Mouse (Mus musculus) CH12.LX (cell line): ENCODE results near the gene Oas2. TPM values are rescaled to one million over a fixed set of nuclear protein-coding genes. Genes with fewer than 3 reads are reported as not detected.
A peak's percentile ranks its signal among the peaks of the same experiment; 100 is the strongest.

ENCODE experiments used
- DNase-seq: peaks from one replicate; pipeline ENCODE4 v3.0.0-alpha.2; 2013; ENCODE audit errors: extremely low read depth
- H3K27ac ChIP-seq: 2 replicates; pipeline ENCODE4 v1.5.1; 2012; ENCODE audit warnings: low read depth, mild to moderate bottlenecking, control low read depth, moderate library complexity; ENCODE audit not compliant: insufficient read depth
- H3K27me3 ChIP-seq: replicated peaks from 2 replicates; pipeline ENCODE3; 2012; ENCODE audit warnings: inconsistent platforms
- H3K36me3 ChIP-seq, 2 experiments: replicated peaks in 1 of 2; 2 replicates each; pipeline versions ENCODE3 to v1.6.1; 2012; ENCODE audit warnings: inconsistent platforms in 1 of 2, low read length in 1 of 2, mild to moderate bottlenecking in 1 of 2, mixed read lengths in 1 of 2, moderate library complexity in 1 of 2; ENCODE audit not compliant: control insufficient read depth in 1 of 2, insufficient read depth in 1 of 2
- H3K4me1 ChIP-seq, 2 experiments: 2 replicates each; pipeline ENCODE4 v1.6.1; 2012; ENCODE audit warnings: inconsistent platforms in 1 of 2, moderate library complexity in 1 of 2; ENCODE audit not compliant: insufficient read depth in 2 of 2, control insufficient read depth in 1 of 2
- H3K4me2 ChIP-seq: 2 replicates; pipeline ENCODE4 v1.6.1; 2012; ENCODE audit warnings: low read depth, mild to moderate bottlenecking, control low read depth; ENCODE audit not compliant: poor library complexity, insufficient read depth, severe bottlenecking
- H3K4me3 ChIP-seq, 3 experiments: fragments of 150-350 bp in 1 of 3; sonication (generic) in 1 of 3; replicated peaks in 1 of 3; 2 replicates each; pipeline versions ENCODE3 to v1.5.1; 2011 to 2012; ENCODE audit warnings: low read depth in 2 of 3, low read length in 2 of 3, mild to moderate bottlenecking in 2 of 3, moderate library complexity in 2 of 3, control low read depth in 1 of 3, improper control_type of control experiment in 1 of 3, inconsistent platforms in 1 of 3, mixed read lengths in 1 of 3; ENCODE audit not compliant: poor library complexity in 1 of 3
- H3K79me2 ChIP-seq: replicated peaks from 2 replicates; pipeline ENCODE4 v1.6.1; 2012; ENCODE audit warnings: mild to moderate bottlenecking, moderate library complexity; ENCODE audit not compliant: control insufficient read depth, poor library complexity, insufficient read depth, severe bottlenecking; ENCODE audit errors: extremely low read depth
- H3K9ac ChIP-seq: 2 replicates; pipeline ENCODE4 v1.6.1; 2012; ENCODE audit warnings: low read depth, mild to moderate bottlenecking, control low read depth, moderate library complexity; ENCODE audit not compliant: insufficient read depth
- H3K9me3 ChIP-seq: replicated peaks from 2 replicates; pipeline ENCODE3; 2012; ENCODE audit warnings: low read length, inconsistent platforms, mixed read lengths
- BHLHE40 ChIP-seq: IDR thresholded peaks from 2 replicates; pipeline ENCODE4 v1.6.1; 2011; ENCODE audit warnings: mild to moderate bottlenecking, low read depth, low read length, improper control_type of control experiment
- CHD1 ChIP-seq: IDR thresholded peaks from 2 replicates; pipeline ENCODE4 v1.6.1; 2012; ENCODE audit warnings: low read depth, low read length, improper control_type of control experiment, inconsistent platforms
- CHD2 ChIP-seq: IDR thresholded peaks from 2 replicates; pipeline ENCODE4 v1.6.1; 2011; ENCODE audit warnings: low read length, improper control_type of control experiment
- CTCF ChIP-seq, 2 experiments: IDR thresholded peaks in 1 of 2; conservative IDR thresholded peaks in 1 of 2; 2 replicates each; pipeline ENCODE4 v1.5.1; 2011 to 2012; ENCODE audit warnings: low read depth in 2 of 2, low read length in 2 of 2, improper control_type of control experiment in 1 of 2, inconsistent platforms in 1 of 2, mild to moderate bottlenecking in 1 of 2, moderate library complexity in 1 of 2
- ELF1 ChIP-seq: IDR thresholded peaks from 2 replicates; pipeline ENCODE4 v1.6.1; 2014; ENCODE audit warnings: low read depth, mild to moderate bottlenecking, inconsistent platforms, low read length, improper control_type of control experiment
- EP300 ChIP-seq: IDR thresholded peaks from 2 replicates; pipeline ENCODE4 v1.6.1; 2011; ENCODE audit warnings: low read length, improper control_type of control experiment
- ETS1 ChIP-seq: conservative IDR thresholded peaks from 2 replicates; pipeline ENCODE4 v1.6.1; 2012; ENCODE audit warnings: low read depth, mild to moderate bottlenecking, inconsistent platforms, low read length, improper control_type of control experiment, moderate library complexity
- GABPA ChIP-seq: IDR thresholded peaks from 2 replicates; pipeline ENCODE4 v1.6.1; 2012; ENCODE audit warnings: low read depth, low read length, improper control_type of control experiment, inconsistent platforms; ENCODE audit not compliant: insufficient replicate concordance
- HCFC1 ChIP-seq: IDR thresholded peaks from 2 replicates; pipeline ENCODE4 v1.6.1; 2012; ENCODE audit warnings: low read depth, mild to moderate bottlenecking, inconsistent platforms, low read length, improper control_type of control experiment
- JUN ChIP-seq: IDR thresholded peaks from 2 replicates; pipeline ENCODE4 v1.6.1; 2011; ENCODE audit warnings: low read depth, mild to moderate bottlenecking, low read length, improper control_type of control experiment, moderate library complexity; ENCODE audit not compliant: insufficient read depth
- JUND ChIP-seq: conservative IDR thresholded peaks from 2 replicates; pipeline ENCODE4 v1.6.1; 2011; ENCODE audit warnings: low read depth, low read length, improper control_type of control experiment
- KAT2A ChIP-seq: IDR thresholded peaks from 2 replicates; pipeline ENCODE4 v1.6.1; 2012; ENCODE audit warnings: low read length, improper control_type of control experiment, inconsistent platforms; ENCODE audit not compliant: insufficient replicate concordance
- MAFK ChIP-seq: IDR thresholded peaks from 2 replicates; pipeline ENCODE4 v1.6.1; 2011; ENCODE audit warnings: low read length, improper control_type of control experiment; ENCODE audit not compliant: insufficient replicate concordance
- MAX ChIP-seq: IDR thresholded peaks from 2 replicates; pipeline ENCODE4 v1.6.1; 2011; ENCODE audit warnings: low read length, improper control_type of control experiment
- MAZ ChIP-seq: IDR thresholded peaks from 2 replicates; pipeline ENCODE4 v1.6.1; 2012; ENCODE audit warnings: low read depth, mild to moderate bottlenecking, inconsistent platforms, low read length, improper control_type of control experiment, moderate library complexity
- MEF2A ChIP-seq: IDR thresholded peaks from 2 replicates; pipeline ENCODE4 v1.6.1; 2014; ENCODE audit warnings: low read depth, mild to moderate bottlenecking, inconsistent platforms, low read length, improper control_type of control experiment, borderline replicate concordance
- MXI1 ChIP-seq: IDR thresholded peaks from 2 replicates; pipeline ENCODE4 v1.6.1; 2011; ENCODE audit warnings: mild to moderate bottlenecking, low read depth, low read length, improper control_type of control experiment
- MYC ChIP-seq: IDR thresholded peaks from 2 replicates; pipeline ENCODE4 v1.6.1; 2011; ENCODE audit warnings: low read depth, mild to moderate bottlenecking, improper control_type of control experiment, low read length
- NELFE ChIP-seq: IDR thresholded peaks from 2 replicates; pipeline ENCODE4 v1.6.1; 2011; ENCODE audit warnings: low read depth, low read length, improper control_type of control experiment
- NRF1 ChIP-seq: IDR thresholded peaks from 2 replicates; pipeline ENCODE4 v1.6.1; 2014; ENCODE audit warnings: low read depth, mild to moderate bottlenecking, inconsistent platforms, low read length, improper control_type of control experiment, moderate library complexity
- PAX5 ChIP-seq: IDR thresholded peaks from 2 replicates; pipeline ENCODE4 v1.6.1; 2012; ENCODE audit warnings: low read length, inconsistent platforms, mixed read lengths
- POLR2A ChIP-seq: IDR thresholded peaks from 2 replicates; pipeline ENCODE4 v1.6.1; 2011; ENCODE audit warnings: low read depth, mild to moderate bottlenecking, improper control_type of control experiment, low read length
- RAD21 ChIP-seq: IDR thresholded peaks from 2 replicates; pipeline ENCODE4 v1.6.1; 2011; ENCODE audit warnings: low read depth, mild to moderate bottlenecking, low read length, improper control_type of control experiment, moderate library complexity
- SIN3A ChIP-seq: IDR thresholded peaks from 2 replicates; pipeline ENCODE4 v1.6.1; 2012; ENCODE audit warnings: low read length, improper control_type of control experiment, inconsistent platforms
- SMC3 ChIP-seq: IDR thresholded peaks from 2 replicates; pipeline ENCODE4 v1.6.1; 2011; ENCODE audit warnings: low read depth, low read length, improper control_type of control experiment
- UBTF ChIP-seq: IDR thresholded peaks from 2 replicates; pipeline ENCODE4 v1.6.1; 2012; ENCODE audit warnings: low read depth, mild to moderate bottlenecking, inconsistent platforms, low read length, improper control_type of control experiment, moderate library complexity
- ZC3H11A ChIP-seq: IDR thresholded peaks from 2 replicates; pipeline ENCODE4 v1.6.1; 2012; ENCODE audit warnings: low read depth, mild to moderate bottlenecking, inconsistent platforms, low read length, improper control_type of control experiment
- dilution Hi-C: fragments of 300-500 bp; cut with MboI; formaldehyde crosslinking; loops from 2 replicates; pipeline ENCODE4 v1.14.3; 2020; ENCODE audit warnings: low sequenced_read_pairs; ENCODE audit not compliant: extremely low pct_unique_long_range_greater_than_20kb, extremely low pct_ligation_motif_present
- in situ Hi-C: fragments of 300-500 bp; cut with MboI; formaldehyde crosslinking; loops from 3 replicates; pipeline ENCODE4 v1.14.3; 2019; ENCODE audit warnings: low sequenced_read_pairs, low pct_ligation_motif_present, low pct_unique_long_range_greater_than_20kb, mixed read lengths
- polyA plus RNA-seq: library from polyadenylated mRNA; unstranded; fragments of >175 nt; gene quantifications from 2 replicates; pipeline ENCODE4 v1.2.1, GENCODE M21; 2012; ENCODE audit warnings: low read depth; ENCODE audit not compliant: insufficient read length
- total RNA-seq, 2 experiments: library from RNA; depleted of rRNA; stranded (reverse); fragments of 300-350 nt in 1 of 2; fragments of >200 nt in 1 of 2; gene quantifications; 2 replicates each; pipeline ENCODE4 v1.2.3; 2012 to 2014

The Oas2 gene
- total and polyA plus RNA-seq, 3 experiments: not detected

DNA sequence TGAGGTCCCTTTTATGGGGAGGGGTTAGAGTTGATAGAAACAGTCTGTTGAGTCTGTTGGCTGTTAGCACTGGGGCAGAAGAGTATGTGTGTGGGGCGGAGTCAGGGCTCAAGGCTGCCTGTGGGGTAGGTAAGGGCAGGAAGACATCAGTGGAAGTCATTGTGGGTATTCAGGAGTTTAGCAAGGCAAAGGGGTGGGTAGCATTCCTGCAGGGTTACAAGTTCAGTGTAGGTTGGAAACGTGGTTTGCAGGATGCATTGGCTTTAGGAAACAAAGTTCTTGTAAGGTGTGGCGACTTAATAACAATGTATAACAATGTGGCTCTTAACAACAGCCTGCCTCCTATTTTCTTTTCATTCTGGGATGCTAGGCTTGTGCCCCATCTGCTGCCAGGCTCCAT, 1.6 kb upstream of the Oas2 start:
- in situ Hi-C loops: no loop called here
- Histone ChIP-seq H3K4me2 (no peak overlapping the region), H3K36me3 (no peaks in the 10 kb centered on the region), H3K9ac (no peak overlapping the region), H3K27ac (no peak overlapping the region), H3K9me3 (no peaks in the 10 kb centered on the region), H3K4me3 (no peak overlapping the region), H3K79me2 (no peaks in the 10 kb centered on the region), H3K27me3 (peaks cover 44% of the 10 kb centered on the region), H3K4me1 (peaks cover 4 to 6% of the 10 kb centered on the region in 2 experiments; a peak in 3 of 4 replicates)
- dilution Hi-C loops: no loop called here
- no peak for DNase-seq
- TF ChIP-seq SMC3: no peak
- no peak for TF ChIP-seq MEF2A
- no peak for TF ChIP-seq NRF1
- TF ChIP-seq CTCF (conservative IDR thresholded peaks at IDR 0.05 in 1 of 2, IDR thresholded peaks at IDR 0.05 in 1 of 2; ENCODE audit: low read depth in 2 of 2, low read length in 2 of 2): no peak
- TF ChIP-seq PAX5: no peak
- no peak for TF ChIP-seq JUND
- TF ChIP-seq BHLHE40: no peak
- TF ChIP-seq KAT2A: no peak
- no peak for TF ChIP-seq CHD2
- no peak for TF ChIP-seq ZC3H11A
- TF ChIP-seq ELF1: no peak
- no peak for TF ChIP-seq GABPA
- TF ChIP-seq MAX: no peak
- no peak for TF ChIP-seq RAD21
- TF ChIP-seq NELFE: no peak
- TF ChIP-seq CHD1: no peak
- TF ChIP-seq ETS1: no peak

DNA sequence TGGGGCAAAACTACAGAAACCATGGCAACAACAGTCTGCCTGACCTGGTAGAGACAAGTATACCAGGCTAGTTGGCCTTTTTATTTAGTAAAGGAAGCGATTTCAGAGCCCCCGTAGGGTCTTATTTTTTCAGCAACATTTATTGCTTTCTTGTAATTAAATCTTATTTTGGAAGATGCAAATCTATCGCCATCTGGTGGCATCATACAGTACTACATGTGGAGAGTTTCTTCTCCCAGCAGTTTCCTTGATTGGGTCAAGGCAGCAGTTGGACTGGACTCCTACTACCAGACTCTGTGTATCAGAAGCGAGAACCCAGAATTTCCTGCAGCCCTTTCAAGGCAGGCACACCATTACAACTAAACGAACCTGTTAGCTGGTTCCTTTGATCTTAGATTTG, 3.2 kb downstream of the Oas2 start:
- in situ Hi-C loops: no loop called here
- dilution Hi-C loops: no loop called here
- peak; percentile 40 for DNase-seq

More for the DNA sequence above, 3.2 kb downstream of the Oas2 start:
- H3K9me3 ChIP-seq: peaks cover 4% of the 10 kb centered on the region
- no peak overlapping the region for H3K9ac ChIP-seq
- no peak overlapping the region for H3K27ac ChIP-seq
- peak; percentile 76 to 92 for TF ChIP-seq CTCF (conservative IDR thresholded peaks at IDR 0.05 in 1 of 2, IDR thresholded peaks at IDR 0.05 in 1 of 2; ENCODE audit: low read depth in 2 of 2, low read length in 2 of 2)
- TF ChIP-seq ETS1: no peak
- no peak for TF ChIP-seq CHD2
- no peak for TF ChIP-seq SIN3A
- no peak for TF ChIP-seq MEF2A
- no peak for TF ChIP-seq HCFC1
- TF ChIP-seq MAFK: no peak
- no peak for TF ChIP-seq MYC
- no peak for TF ChIP-seq EP300
- peak; percentile 69 for TF ChIP-seq RAD21
- peak; percentile 66 for TF ChIP-seq SMC3
- TF ChIP-seq KAT2A: no peak
- no peak for TF ChIP-seq MXI1
- no peak for TF ChIP-seq JUND
- TF ChIP-seq MAX: no peak
- no peak for TF ChIP-seq UBTF
- no peak for TF ChIP-seq JUN
- TF ChIP-seq NELFE: no peak
- no peak for TF ChIP-seq NRF1
- TF ChIP-seq POLR2A: no peak
- TF ChIP-seq GABPA: no peak
- TF ChIP-seq MAZ: no peak
- peaks cover 39% of the 10 kb centered on the region for H3K27me3 ChIP-seq
- H3K36me3 ChIP-seq: no peaks in the 10 kb centered on the region
- no peak overlapping the region for H3K4me2 ChIP-seq
- no peaks in the 10 kb centered on the region for H3K79me2 ChIP-seq
- 0 out of 4 replicates have a peak, but pooled peaks cover 0 to 3% of the 10 kb centered on the region in 2 experiments for H3K4me1 ChIP-seq
- no peak overlapping the region for H3K4me3 ChIP-seq
